Mouse (Mus musculus): ENCODE measurements around the gene Lpcat1. TPM values are rescaled to one million over a fixed set of nuclear protein-coding genes. Genes with fewer than 3 reads are reported as not detected.
A peak's percentile ranks its signal among the peaks of the same experiment; 100 is the strongest.

Lpcat1 gene
- polyA plus RNA-seq, 1 experiment from 2014 or later: 77.3 TPM

GRCm38 (mm10) chr13:73432466-73433149 lies 34.4 kb upstream of the Lpcat1 start:
- Histone ChIP-seq H3K27ac (no peak overlapping the region), H3K27me3 (ENCODE audit: control insufficient read depth, insufficient read depth, low read length) (no peaks in the 10 kb centered on the region), H3K36me3 (replicated peaks; ENCODE audit: control insufficient read depth, insufficient read depth) (no peaks in the 10 kb centered on the region), H3K9ac (no peak overlapping the region), H3K9me3 (ENCODE audit: control insufficient read depth, low read length) (no peaks in the 10 kb centered on the region), H3K4me3 (replicated peaks; ENCODE audit: low read length) (no peak overlapping the region), H3K4me1 (replicated peaks; ENCODE audit: control insufficient read depth, insufficient read depth, low read length) (no peaks in the 10 kb centered on the region), H3K4me2 (replicated peaks) (no peak overlapping the region)
- WGBS: 73% methylated on average over 7 of the region's 7 CpGs
- DNase-seq (ENCODE audit: low spot score) (no peak), ATAC-seq (ENCODE audit: low FRiP score) (no peak)

- Histone ChIP-seq H3K9ac (no peak overlapping the region), H3K27me3 (ENCODE audit: control insufficient read depth, insufficient read depth, low read length) (no peaks in the 10 kb centered on the region), H3K36me3 (replicated peaks; ENCODE audit: control insufficient read depth, insufficient read depth) (no peaks in the 10 kb centered on the region), H3K4me1 (replicated peaks; ENCODE audit: control insufficient read depth, insufficient read depth, low read length) (no peaks in the 10 kb centered on the region), H3K4me2 (replicated peaks) (no peak overlapping the region), H3K4me3 (replicated peaks; ENCODE audit: low read length) (no peak overlapping the region), H3K27ac (no peak overlapping the region), H3K9me3 (ENCODE audit: control insufficient read depth, low read length) (no peaks in the 10 kb centered on the region)
- DNase-seq (ENCODE audit: low spot score) (no peak), ATAC-seq (ENCODE audit: low FRiP score) (no peak)
- WGBS: 87% methylated on average over 15 of the region's 15 CpGs
Observed at GRCm38 (mm10) chr13:73433681-73434535, 33.1 kb upstream of the Lpcat1 start.

DNA sequence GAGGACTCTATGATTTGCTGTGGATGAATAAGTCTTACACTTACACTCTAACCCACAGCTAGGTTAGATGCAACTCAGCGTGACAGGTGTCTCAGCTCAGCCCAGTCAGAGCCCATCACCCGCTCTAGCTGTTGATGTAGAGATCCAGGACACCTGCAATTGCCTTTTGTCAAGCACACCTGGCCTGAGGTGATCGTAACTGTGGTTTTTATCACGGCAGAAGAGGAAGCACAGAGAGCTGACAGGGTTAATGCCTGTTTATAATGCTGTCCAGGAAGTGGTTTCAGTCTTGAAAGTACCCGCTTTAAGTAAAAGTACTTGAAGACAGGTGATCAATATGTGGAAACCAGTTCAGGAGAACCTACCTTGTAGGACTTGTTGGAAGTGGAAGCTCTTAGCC lies 32.3 kb upstream of the Lpcat1 start:
- Histone ChIP-seq H3K9me3 (ENCODE audit: control insufficient read depth, low read length) (no peaks in the 10 kb centered on the region), H3K9ac (no peak overlapping the region), H3K4me3 (replicated peaks; ENCODE audit: low read length) (no peak overlapping the region), H3K27ac (no peak overlapping the region), H3K36me3 (replicated peaks; ENCODE audit: control insufficient read depth, insufficient read depth) (no peaks in the 10 kb centered on the region), H3K4me2 (replicated peaks) (no peak overlapping the region), H3K27me3 (ENCODE audit: control insufficient read depth, insufficient read depth, low read length) (no peaks in the 10 kb centered on the region), H3K4me1 (replicated peaks; ENCODE audit: control insufficient read depth, insufficient read depth, low read length) (no peaks in the 10 kb centered on the region)
- no peak for DNase-seq (ENCODE audit: low spot score)
- no peak for ATAC-seq (ENCODE audit: low FRiP score)
- 91% methylated on average over 5 of the region's 5 CpGs for WGBS

DNA sequence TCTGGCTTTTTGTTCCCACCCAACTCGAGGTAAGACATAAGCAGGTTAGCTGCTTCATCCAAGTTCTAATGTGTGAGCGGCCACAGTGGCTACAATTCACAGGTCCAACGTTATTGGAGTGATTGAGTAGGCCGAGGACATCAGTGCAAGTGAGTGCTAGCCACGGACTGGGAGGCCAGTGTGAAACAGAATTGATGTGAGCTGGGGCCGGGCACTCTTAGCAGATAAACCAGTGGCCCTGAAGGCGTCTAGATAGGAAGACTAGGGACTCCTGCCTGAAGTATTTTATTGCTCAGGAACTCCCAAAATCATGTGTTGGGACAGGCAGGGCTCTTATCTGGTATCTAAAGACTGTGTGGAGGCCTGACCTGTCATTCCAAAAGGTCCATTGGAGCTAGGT lies 31.3 kb upstream of the Lpcat1 start:
- WGBS: 89% methylated on average over 7 of the region's 7 CpGs

GRCm38 (mm10) chr13:73439057-73439456 lies 27.9 kb upstream of the Lpcat1 start:
- H3K9ac ChIP-seq: no peak overlapping the region
- 31% methylated on average over 9 of the region's 9 CpGs for WGBS
- no peaks in the 10 kb centered on the region for H3K9me3 ChIP-seq (ENCODE audit: control insufficient read depth, low read length)
- DNase-seq (ENCODE audit: low spot score) (no peak), ATAC-seq (ENCODE audit: low FRiP score) (peak; percentile 52; the same call in 1 of the 2 replicates)
- no peak overlapping the region for H3K4me2 ChIP-seq (replicated peaks)
- no peaks in the 10 kb centered on the region for H3K27me3 ChIP-seq (ENCODE audit: control insufficient read depth, insufficient read depth, low read length)
- H3K27ac ChIP-seq: 0 out of 2 replicates have a peak overlapping the region, but pooled peaks have one; percentile 20
- H3K4me1 ChIP-seq (replicated peaks; ENCODE audit: control insufficient read depth, insufficient read depth, low read length): no peaks in the 10 kb centered on the region
- no peaks in the 10 kb centered on the region for H3K36me3 ChIP-seq (replicated peaks; ENCODE audit: control insufficient read depth, insufficient read depth)
- H3K4me3 ChIP-seq (replicated peaks; ENCODE audit: low read length): no peak overlapping the region

More for the DNA sequence above, 31.3 kb upstream of the Lpcat1 start:
- Histone ChIP-seq H3K27me3 (ENCODE audit: control insufficient read depth, insufficient read depth, low read length) (no peaks in the 10 kb centered on the region), H3K36me3 (replicated peaks; ENCODE audit: control insufficient read depth, insufficient read depth) (no peaks in the 10 kb centered on the region), H3K4me3 (replicated peaks; ENCODE audit: low read length) (no peak overlapping the region), H3K4me1 (replicated peaks; ENCODE audit: control insufficient read depth, insufficient read depth, low read length) (no peaks in the 10 kb centered on the region), H3K4me2 (replicated peaks) (no peak overlapping the region), H3K9ac (no peak overlapping the region), H3K9me3 (ENCODE audit: control insufficient read depth, low read length) (no peaks in the 10 kb centered on the region), H3K27ac (no peak overlapping the region)
- no peak for ATAC-seq (ENCODE audit: low FRiP score)
- DNase-seq (ENCODE audit: low spot score): no peak

GRCm38 (mm10) chr13:73441032-73441431 lies 26.0 kb upstream of the Lpcat1 start:
- no peaks in the 10 kb centered on the region for H3K27me3 ChIP-seq (ENCODE audit: control insufficient read depth, insufficient read depth, low read length)
- WGBS: 91% methylated on average over 4 of the region's 4 CpGs

DNA sequence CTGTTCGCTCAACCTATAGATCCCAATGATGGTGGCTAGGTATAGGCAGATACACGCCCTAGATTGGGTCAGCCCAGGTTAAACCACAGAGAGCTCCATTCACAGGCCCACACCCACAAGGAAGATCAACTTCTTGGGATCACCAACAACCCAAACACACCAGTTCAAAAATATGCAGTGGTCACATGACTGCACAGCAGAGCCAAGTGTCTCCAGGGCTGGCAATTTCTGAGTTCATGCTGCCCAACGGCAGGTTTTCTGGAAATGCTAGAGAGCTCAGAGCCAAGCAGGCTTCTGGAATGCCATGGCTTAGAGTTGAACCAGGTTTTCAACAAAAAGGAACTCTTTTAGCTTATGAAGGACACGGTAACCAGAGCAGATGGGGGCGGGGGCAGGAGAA lies 25.3 kb upstream of the Lpcat1 start:
- no peaks in the 10 kb centered on the region for H3K36me3 ChIP-seq (replicated peaks; ENCODE audit: control insufficient read depth, insufficient read depth)
- no peak overlapping the region for H3K27ac ChIP-seq
- 83% methylated on average over 5 of the region's 5 CpGs for WGBS

More at GRCm38 (mm10) chr13:73441032-73441431, 26.0 kb upstream of the Lpcat1 start:
- Histone ChIP-seq H3K4me1 (replicated peaks; ENCODE audit: control insufficient read depth, insufficient read depth, low read length) (no peaks in the 10 kb centered on the region), H3K9ac (no peak overlapping the region), H3K36me3 (replicated peaks; ENCODE audit: control insufficient read depth, insufficient read depth) (no peaks in the 10 kb centered on the region), H3K4me3 (replicated peaks; ENCODE audit: low read length) (no peak overlapping the region), H3K27ac (no peak overlapping the region), H3K4me2 (replicated peaks) (no peak overlapping the region), H3K9me3 (ENCODE audit: control insufficient read depth, low read length) (no peaks in the 10 kb centered on the region)
- no peak for ATAC-seq (ENCODE audit: low FRiP score)
- no peak for DNase-seq (ENCODE audit: low spot score)

GRCm38 (mm10) chr13:73442431-73442830 lies 24.6 kb upstream of the Lpcat1 start:
- Histone ChIP-seq H3K4me2 (replicated peaks) (no peak overlapping the region), H3K36me3 (replicated peaks; ENCODE audit: control insufficient read depth, insufficient read depth) (no peaks in the 10 kb centered on the region), H3K9me3 (ENCODE audit: control insufficient read depth, low read length) (no peaks in the 10 kb centered on the region), H3K27ac (no peak overlapping the region), H3K4me1 (replicated peaks; ENCODE audit: control insufficient read depth, insufficient read depth, low read length) (no peaks in the 10 kb centered on the region), H3K4me3 (replicated peaks; ENCODE audit: low read length) (no peak overlapping the region), H3K27me3 (ENCODE audit: control insufficient read depth, insufficient read depth, low read length) (no peaks in the 10 kb centered on the region), H3K9ac (no peak overlapping the region)
- ATAC-seq (ENCODE audit: low FRiP score) (no peak), DNase-seq (ENCODE audit: low spot score) (no peak)
- 83% methylated on average over 5 of the region's 5 CpGs for WGBS

More for the DNA sequence above, 25.3 kb upstream of the Lpcat1 start:
- Histone ChIP-seq H3K9ac (no peak overlapping the region), H3K9me3 (ENCODE audit: control insufficient read depth, low read length) (no peaks in the 10 kb centered on the region), H3K4me1 (replicated peaks; ENCODE audit: control insufficient read depth, insufficient read depth, low read length) (no peaks in the 10 kb centered on the region), H3K27me3 (ENCODE audit: control insufficient read depth, insufficient read depth, low read length) (no peaks in the 10 kb centered on the region), H3K4me3 (replicated peaks; ENCODE audit: low read length) (no peak overlapping the region), H3K4me2 (replicated peaks) (no peak overlapping the region)
- DNase-seq (ENCODE audit: low spot score) (no peak), ATAC-seq (ENCODE audit: low FRiP score) (no peak)

GRCm38 (mm10) chr13:73443093-73443821 lies 23.7 kb upstream of the Lpcat1 start:
- no peaks in the 10 kb centered on the region for H3K9me3 ChIP-seq (ENCODE audit: control insufficient read depth, low read length)
- peaks cover 3% of the 10 kb centered on the region; the same call in 1 of the 2 replicates for H3K4me1 ChIP-seq (replicated peaks; ENCODE audit: control insufficient read depth, insufficient read depth, low read length)
- no peak overlapping the region for H3K27ac ChIP-seq
- ATAC-seq (ENCODE audit: low FRiP score): no peak
- H3K4me3 ChIP-seq (replicated peaks; ENCODE audit: low read length): no peak overlapping the region
- no peak overlapping the region for H3K9ac ChIP-seq
- DNase-seq (ENCODE audit: low spot score): no peak
- H3K27me3 ChIP-seq (ENCODE audit: control insufficient read depth, insufficient read depth, low read length): no peaks in the 10 kb centered on the region
- H3K4me2 ChIP-seq (replicated peaks): no peak overlapping the region
- 90% methylated on average over 4 of the region's 4 CpGs for WGBS
- no peaks in the 10 kb centered on the region for H3K36me3 ChIP-seq (replicated peaks; ENCODE audit: control insufficient read depth, insufficient read depth)
